Comparison of ENCODE assay signal across 8 mouse cellular contexts in the genomic region with DNA sequence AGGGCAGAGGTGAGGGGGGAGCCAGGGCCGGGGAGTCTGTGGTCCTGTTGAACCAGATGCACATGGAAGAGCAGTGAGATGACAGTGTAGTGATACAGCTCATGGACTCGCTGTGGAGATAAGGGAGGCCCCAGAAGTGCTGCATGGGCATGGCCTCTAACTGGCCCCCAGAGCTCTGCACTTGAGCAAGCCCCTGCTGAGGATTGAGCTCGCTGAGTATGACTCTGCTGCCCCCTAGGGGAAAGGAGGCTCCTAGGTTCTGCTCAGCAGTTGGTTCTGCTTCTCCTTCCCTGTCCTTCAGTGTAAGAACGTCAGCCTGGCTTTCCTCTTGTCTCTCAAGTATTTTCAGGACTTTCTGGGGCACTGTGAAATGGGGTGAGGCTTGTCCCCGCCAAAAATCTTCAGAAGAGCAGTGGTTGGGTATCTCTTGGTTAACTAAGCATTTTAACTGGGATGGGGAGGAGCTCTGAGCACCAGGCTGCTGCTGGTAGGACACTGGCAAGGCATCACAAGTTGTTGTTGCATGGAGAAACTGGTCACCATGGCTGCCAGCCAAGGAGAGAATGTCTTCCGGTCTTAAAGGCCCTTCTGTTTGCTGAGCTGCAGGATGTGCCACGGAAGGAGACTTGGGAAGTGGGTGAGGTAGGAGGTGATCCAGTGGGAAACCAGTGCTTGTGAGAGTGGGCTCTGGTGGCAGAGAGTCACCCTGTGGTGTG. TPM values are rescaled to one million over a fixed set of nuclear protein-coding genes. Genes with fewer than 3 reads are reported as not detected.
DNase-seq lines count a peak whose midpoint lies in the region; ATAC-seq and TF ChIP-seq lines count a peak whose summit lies in the region.

No protein-coding gene starts in this region.

- no peaks in the 10 kb centered on the region for H3K4me1 ChIP-seq in bone marrow, adult 2 months (ENCODE audit: control insufficient read depth, insufficient read depth, low read length)
- H3K4me1 ChIP-seq in embryonic facial prominence, embryonic 15.5 days: 0 out of 2 replicates have a peak, but pooled peaks cover 3% of the 10 kb centered on the region
- H3K4me1 ChIP-seq in heart, embryonic 10.5 days: peaks cover 26% of the 10 kb centered on the region
- H3K4me1 ChIP-seq in kidney, embryonic 14.5 days (ENCODE audit: control insufficient read depth, insufficient read depth, low read length): no peaks in the 10 kb centered on the region
- H3K4me1 ChIP-seq in limb, embryonic 15.5 days: peaks cover 5% of the 10 kb centered on the region

- no peak overlapping the region for H3K27ac ChIP-seq in bone marrow, adult 2 months (ENCODE audit: control insufficient read depth, insufficient read depth, low read depth, low read length, poor library complexity)
- no peak overlapping the region for H3K27ac ChIP-seq in embryonic facial prominence, embryonic 15.5 days (replicated peaks)
- H3K27ac ChIP-seq in heart, embryonic 10.5 days: peak overlapping the region; percentile 69
- H3K27ac ChIP-seq in kidney, embryonic 14.5 days (ENCODE audit: low read depth, low read length): no peak overlapping the region
- H3K27ac ChIP-seq in limb, embryonic 15.5 days: no peak overlapping the region

- no peak overlapping the region for H3K4me2 ChIP-seq in embryonic facial prominence, embryonic 15.5 days (replicated peaks)
- no peak overlapping the region for H3K4me2 ChIP-seq in kidney, embryonic 14.5 days (replicated peaks; ENCODE audit: low read depth, low read length)
- no peak overlapping the region for H3K4me2 ChIP-seq in limb, embryonic 15.5 days

- peak; percentile 87 to 88 for DNase-seq in B cell, adult 2 months
- peak; percentile 91 for DNase-seq in heart, embryonic 10.5 days (ENCODE audit: low spot score)
- DNase-seq in monocyte, adult 2 months (ENCODE audit: low read depth in 1 of 2, low spot score in 2 of 2): peak; percentile 22 to 63
- peak; percentile 73 to 76 for DNase-seq in spleen, postnatal 36 days (ENCODE audit: low spot score in 2 of 2)

- WGBS in bone marrow, adult 2 months: 19% methylated on average over 7 of the region's 7 CpGs
- 26% methylated on average over 7 of the region's 7 CpGs for WGBS in embryonic facial prominence, embryonic 15.5 days
- WGBS in heart, embryonic 10.5 days: 18% methylated on average over 7 of the region's 7 CpGs
- 29% methylated on average over 7 of the region's 7 CpGs for WGBS in kidney, embryonic 14.5 days
- WGBS in limb, embryonic 15.5 days: 28% methylated on average over 7 of the region's 7 CpGs

- H3K9ac ChIP-seq in embryonic facial prominence, embryonic 15.5 days: no peak overlapping the region
- H3K9ac ChIP-seq in kidney, embryonic 14.5 days (ENCODE audit: low read depth, low read length): no peak overlapping the region
- H3K9ac ChIP-seq in limb, embryonic 15.5 days: no peak overlapping the region

- no peak overlapping the region for H3K4me3 ChIP-seq in bone marrow, adult 2 months (replicated peaks; ENCODE audit: control insufficient read depth, low read depth, low read length)
- no peak overlapping the region for H3K4me3 ChIP-seq in embryonic facial prominence, embryonic 15.5 days (replicated peaks)
- no peak overlapping the region for H3K4me3 ChIP-seq in heart, embryonic 10.5 days
- H3K4me3 ChIP-seq in kidney, embryonic 14.5 days (ENCODE audit: low read length): no peak overlapping the region
- no peak overlapping the region for H3K4me3 ChIP-seq in limb, embryonic 15.5 days

- no peaks in the 10 kb centered on the region for H3K27me3 ChIP-seq in embryonic facial prominence, embryonic 15.5 days
- H3K27me3 ChIP-seq in heart, embryonic 10.5 days (ENCODE audit: insufficient read depth, poor library complexity, severe bottlenecking): peaks cover 48% of the 10 kb centered on the region
- H3K27me3 ChIP-seq in kidney, embryonic 14.5 days (ENCODE audit: control insufficient read depth, insufficient read depth, low read length): no peaks in the 10 kb centered on the region
- H3K27me3 ChIP-seq in limb, embryonic 15.5 days: no peaks in the 10 kb centered on the region

- H3K9me3 ChIP-seq in embryonic facial prominence, embryonic 15.5 days (replicated peaks): no peaks in the 10 kb centered on the region
- no peaks in the 10 kb centered on the region for H3K9me3 ChIP-seq in heart, embryonic 10.5 days
- H3K9me3 ChIP-seq in kidney, embryonic 14.5 days (ENCODE audit: control insufficient read depth, low read length): no peaks in the 10 kb centered on the region
- H3K9me3 ChIP-seq in limb, embryonic 15.5 days: no peaks in the 10 kb centered on the region

- TF ChIP-seq CTCF in bone marrow, adult 2 months (IDR thresholded peaks at IDR 0.05; ENCODE audit: control insufficient read depth, insufficient read depth, low read length): peak; percentile 97

- no peak for TF ChIP-seq POLR2A in bone marrow, adult 2 months (IDR thresholded peaks at IDR 0.05; ENCODE audit: borderline replicate concordance, control insufficient read depth, low read depth, low read length)

- ATAC-seq in embryonic facial prominence, embryonic 15.5 days (ENCODE audit: insufficient number of reproducible peaks, low FRiP score, low TSS enrichment, low read depth): peak; percentile 70
- ATAC-seq in kidney, embryonic 14.5 days (ENCODE audit: low FRiP score, low TSS enrichment): peak; percentile 90
- peak; percentile 53; the same call in 1 of the 2 replicates for ATAC-seq in limb, embryonic 15.5 days (ENCODE audit: insufficient number of reproducible peaks, low FRiP score, low TSS enrichment, low read depth)

- H3K36me3 ChIP-seq in embryonic facial prominence, embryonic 15.5 days: no peaks in the 10 kb centered on the region
- H3K36me3 ChIP-seq in heart, embryonic 10.5 days: no peaks in the 10 kb centered on the region
- no peaks in the 10 kb centered on the region for H3K36me3 ChIP-seq in kidney, embryonic 14.5 days (ENCODE audit: control insufficient read depth, insufficient read depth, low read length)
- H3K36me3 ChIP-seq in limb, embryonic 15.5 days: no peaks in the 10 kb centered on the region

RNA-seq across cellular contexts. Expression of a gene that starts 3.0 kb away (rescaled TPM):
- polyA plus RNA-seq in bone marrow, adult 2 months (2011; ENCODE audit: insufficient read depth, insufficient read length, low replicate concordance, missing spikeins): not detected in 2 replicates
- not detected in 2 replicates for polyA plus RNA-seq in embryonic facial prominence, embryonic 15.5 days (2015; fragmentation: Nextera tagmentation; extraction: Ambion mirVana)
- not detected in 2 replicates for polyA plus RNA-seq in heart, embryonic 10.5 days (2016; fragmentation: Nextera tagmentation; extraction: Ambion mirVana)
- not detected in 2 replicates for polyA plus RNA-seq in kidney, embryonic 14.5 days (2014; fragmentation: Nextera tagmentation; extraction: Ambion mirVana)
- polyA plus RNA-seq in limb, embryonic 15.5 days (2015; fragmentation: Nextera tagmentation; extraction: Ambion mirVana): not detected in 2 replicates

RNA-seq across cellular contexts. Expression of a gene that starts 16.5 kb away (rescaled TPM):
- polyA plus RNA-seq in bone marrow, adult 2 months (2011; ENCODE audit: insufficient read depth, insufficient read length, low replicate concordance, missing spikeins): not detected in 2 replicates
- 0.08 TPM in 1 of 2 replicates, not detected in the other for polyA plus RNA-seq in embryonic facial prominence, embryonic 15.5 days (2015; fragmentation: Nextera tagmentation; extraction: Ambion mirVana)
- polyA plus RNA-seq in heart, embryonic 10.5 days (2016; fragmentation: Nextera tagmentation; extraction: Ambion mirVana): not detected in 2 replicates
- not detected in 2 replicates for polyA plus RNA-seq in kidney, embryonic 14.5 days (2014; fragmentation: Nextera tagmentation; extraction: Ambion mirVana)
- polyA plus RNA-seq in limb, embryonic 15.5 days (2015; fragmentation: Nextera tagmentation; extraction: Ambion mirVana): 0.04 TPM in 1 of 2 replicates, not detected in the other

RNA-seq across cellular contexts. Expression of a gene that starts 18.0 kb away (rescaled TPM):
- polyA plus RNA-seq in bone marrow, adult 2 months (2011; ENCODE audit: insufficient read depth, insufficient read length, low replicate concordance, missing spikeins): not detected in 2 replicates
- polyA plus RNA-seq in embryonic facial prominence, embryonic 15.5 days (2015; fragmentation: Nextera tagmentation; extraction: Ambion mirVana): not detected in 2 replicates
- 0.23 TPM in 1 of 2 replicates, not detected in the other for polyA plus RNA-seq in heart, embryonic 10.5 days (2016; fragmentation: Nextera tagmentation; extraction: Ambion mirVana)
- polyA plus RNA-seq in kidney, embryonic 14.5 days (2014; fragmentation: Nextera tagmentation; extraction: Ambion mirVana): not detected in 2 replicates
- polyA plus RNA-seq in limb, embryonic 15.5 days (2015; fragmentation: Nextera tagmentation; extraction: Ambion mirVana): not detected in 2 replicates

RNA-seq across cellular contexts. Expression of a gene that starts 18.4 kb away (rescaled TPM):
- not detected in 2 replicates for polyA plus RNA-seq in bone marrow, adult 2 months (2011; ENCODE audit: insufficient read depth, insufficient read length, low replicate concordance, missing spikeins)
- 0.07 TPM in 1 of 2 replicates, not detected in the other for polyA plus RNA-seq in embryonic facial prominence, embryonic 15.5 days (2015; fragmentation: Nextera tagmentation; extraction: Ambion mirVana)
- polyA plus RNA-seq in heart, embryonic 10.5 days (2016; fragmentation: Nextera tagmentation; extraction: Ambion mirVana): 0.02 and 0.05 TPM in 2 replicates
- 0.43 TPM in 1 of 2 replicates, not detected in the other for polyA plus RNA-seq in kidney, embryonic 14.5 days (2014; fragmentation: Nextera tagmentation; extraction: Ambion mirVana)
- polyA plus RNA-seq in limb, embryonic 15.5 days (2015; fragmentation: Nextera tagmentation; extraction: Ambion mirVana): not detected in 2 replicates

RNA-seq across cellular contexts. Expression of a gene that starts 34.6 kb away (rescaled TPM):
- not detected in 2 replicates for polyA plus RNA-seq in bone marrow, adult 2 months (2011; ENCODE audit: insufficient read depth, insufficient read length, low replicate concordance, missing spikeins)
- not detected in 2 replicates for polyA plus RNA-seq in embryonic facial prominence, embryonic 15.5 days (2015; fragmentation: Nextera tagmentation; extraction: Ambion mirVana)
- polyA plus RNA-seq in heart, embryonic 10.5 days (2016; fragmentation: Nextera tagmentation; extraction: Ambion mirVana): not detected in 2 replicates
- not detected in 2 replicates for polyA plus RNA-seq in kidney, embryonic 14.5 days (2014; fragmentation: Nextera tagmentation; extraction: Ambion mirVana)
- not detected in 2 replicates for polyA plus RNA-seq in limb, embryonic 15.5 days (2015; fragmentation: Nextera tagmentation; extraction: Ambion mirVana)
